8 mouse cellular contexts compared by ENCODE assay signal in genomic region chr15:77225274-77225673, GRCm38 (mm10).
DNase-seq lines count a peak whose midpoint lies in the region; ATAC-seq lines count a peak whose summit lies in the region.

No protein-coding gene starts in this region.

- H3K4me1 ChIP-seq in limb, embryonic 13.5 days: peaks cover 58% of the 10 kb centered on the region

- no peak overlapping the region for H3K4me2 ChIP-seq in limb, embryonic 13.5 days (replicated peaks)

- H3K36me3 ChIP-seq in limb, embryonic 13.5 days: peaks cover 6% of the 10 kb centered on the region

- no peaks in the 10 kb centered on the region for H3K27me3 ChIP-seq in limb, embryonic 13.5 days

- peak overlapping the region; percentile 48; the same call in 1 of the 2 replicates for H3K27ac ChIP-seq in limb, embryonic 13.5 days

- intact Hi-C loops in left cerebral cortex, postnatal 4 days (cut with DNase I): loop anchor here (10.0 kb wide), 2 partner anchors 80 to 110 kb away; partner anchors contain the start of gene Rbfox2
- intact Hi-C loops in left cerebral cortex, postnatal 10 days (cut with DNase I): loop anchor here (5.0 kb wide), 2 partner anchors 112 to 132 kb away; no protein-coding TSS in a partner anchor

- DNase-seq in CD4-positive, CD25-positive, alpha-beta regulatory T cell, adult 2 months (ENCODE audit: low read depth, low spot score): peak; percentile 11
- DNase-seq in left cerebral cortex, postnatal 4 days: peak; percentile 53
- DNase-seq in left cerebral cortex, postnatal 10 days (ENCODE audit: extremely low spot score in 1 of 2, low spot score in 2 of 2): no peak
- DNase-seq in embryo, embryonic 11 days: peak; percentile 80
- DNase-seq in ovary, postnatal 36 days (ENCODE audit: low spot score): no peak
- no peak for DNase-seq in layer of hippocampus, postnatal 36 days

- ATAC-seq in CD4-positive, CD25-positive, alpha-beta regulatory T cell, adult 4 months: no peak
- no peak for ATAC-seq in limb, embryonic 13.5 days (ENCODE audit: low FRiP score, low read depth)

- H3K9me3 ChIP-seq in limb, embryonic 13.5 days: no peaks in the 10 kb centered on the region

- no peak overlapping the region for H3K9ac ChIP-seq in limb, embryonic 13.5 days

- H3K4me3 ChIP-seq in limb, embryonic 13.5 days: no peak overlapping the region

Comparison
In these comparisons a context has a peak if more than half of its experiments do, and no peak if none do; other contexts are left out.
1. DNase-seq: peak in CD4-positive, CD25-positive, alpha-beta regulatory T cell, adult 2 months (single experiment), left cerebral cortex, postnatal 4 days (single experiment) and embryo, embryonic 11 days (single experiment); none in left cerebral cortex, postnatal 10 days (0 of 2), ovary, postnatal 36 days (single experiment) and layer of hippocampus, postnatal 36 days (0 of 2).